Mouse (Mus musculus): ENCODE results near the gene Neu4. TPM values are rescaled to one million over a fixed set of nuclear protein-coding genes. Genes with fewer than 3 reads are reported as not detected.
"Not testable (repeated sequence)": the region's sequence is repeated elsewhere in the genome, so short reads cannot be mapped to it uniquely, and the experiment has no call there.

The Neu4 gene
- polyA plus RNA-seq (2017; shearing (Covaris generic)): under 1 TPM in 1 of 2 experiments, not detected in 1; 0.15 TPM

- no peak for ATAC-seq
Measured at GRCm38 (mm10) chr1:94020151-94020550, at the start of gene Neu4. Neu4 (plus strand) TSS chr1:94020451.

DNA sequence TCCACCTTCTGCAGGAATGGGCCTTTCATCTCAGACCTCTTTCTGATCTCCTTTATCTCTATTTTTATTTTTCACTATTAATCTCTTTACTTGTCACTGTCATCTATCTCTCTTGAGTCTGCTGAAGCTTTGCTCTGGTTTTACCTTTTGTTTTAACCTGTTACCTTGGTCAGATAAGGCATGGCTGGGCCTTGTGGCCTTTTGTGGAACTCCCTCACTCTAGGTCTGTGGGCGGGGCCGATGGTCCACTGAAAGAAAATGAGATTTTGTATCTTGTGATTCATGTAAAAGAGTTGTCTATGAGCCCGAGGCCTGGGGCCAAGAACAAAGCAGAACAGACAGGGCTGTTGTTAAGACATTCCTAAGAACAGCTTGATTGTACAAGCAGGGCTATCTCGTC is 49.5 kb upstream of the Neu4 start:
- not testable (repeated sequence) for ATAC-seq

DNA sequence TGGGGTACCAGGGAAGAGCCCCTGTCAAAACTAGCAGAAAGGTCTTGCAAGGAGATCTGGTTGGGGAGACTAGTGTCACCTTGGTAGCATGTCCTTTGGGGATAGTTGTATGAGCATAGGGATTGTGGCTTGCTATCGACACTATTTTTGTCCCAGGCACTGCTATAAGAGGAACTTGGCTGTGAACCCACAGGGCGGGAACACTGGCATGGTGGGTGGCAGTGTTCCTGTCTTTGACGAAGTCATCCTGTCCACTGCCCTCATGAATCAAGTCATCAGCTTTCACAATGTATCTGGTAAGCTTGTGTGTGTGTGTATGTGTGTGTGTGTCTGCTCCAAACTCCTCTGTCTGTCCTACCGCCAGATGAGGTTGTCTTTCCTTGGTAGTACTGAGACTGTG is 44.5 kb upstream of the Neu4 start:
- ATAC-seq: not testable (repeated sequence)

DNA sequence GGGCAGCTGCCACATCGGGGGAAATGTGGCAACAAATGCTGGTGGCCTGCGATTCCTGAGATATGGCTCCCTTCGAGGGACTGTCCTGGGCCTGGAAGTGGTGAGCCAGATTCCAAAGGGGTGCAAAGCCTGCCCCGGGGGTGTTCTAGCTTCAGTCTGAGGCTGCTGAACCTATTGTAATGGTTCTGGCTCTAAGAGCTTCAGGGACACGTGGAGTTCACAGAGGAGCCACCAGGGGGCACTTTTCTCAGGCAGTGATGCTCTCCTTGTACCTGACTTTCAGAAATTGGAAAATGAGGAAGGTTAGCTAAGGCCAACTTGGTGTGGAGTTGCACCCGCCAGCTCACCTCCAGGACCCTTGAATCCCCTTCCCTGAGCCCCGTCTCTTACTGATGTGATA is 42.0 kb upstream of the Neu4 start:
- peak; percentile 65 for ATAC-seq

- not testable (repeated sequence) for ATAC-seq
Measured at GRCm38 (mm10) chr1:93980932-93981331, 39.3 kb upstream of the Neu4 start.

DNA sequence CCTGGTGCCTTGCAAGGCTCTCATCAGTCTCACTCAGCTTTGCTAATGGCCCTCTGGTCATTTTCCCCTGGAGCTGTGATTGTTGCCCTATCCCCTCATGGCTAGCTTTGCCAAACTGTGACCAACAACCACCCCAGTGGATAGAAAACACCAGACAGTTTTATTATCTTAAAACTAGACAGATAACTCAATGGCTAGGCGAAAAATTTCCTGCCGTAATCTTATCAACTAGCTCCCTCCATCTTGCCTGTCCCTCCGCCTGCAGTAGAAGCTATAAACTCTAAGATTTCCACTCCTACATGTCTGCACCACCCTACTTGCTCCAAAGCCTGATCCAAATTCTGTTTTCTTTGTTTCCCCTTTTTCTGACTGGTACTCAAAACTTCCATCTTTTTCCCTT is 34.1 kb upstream of the Neu4 start:
- no peak for ATAC-seq

DNA sequence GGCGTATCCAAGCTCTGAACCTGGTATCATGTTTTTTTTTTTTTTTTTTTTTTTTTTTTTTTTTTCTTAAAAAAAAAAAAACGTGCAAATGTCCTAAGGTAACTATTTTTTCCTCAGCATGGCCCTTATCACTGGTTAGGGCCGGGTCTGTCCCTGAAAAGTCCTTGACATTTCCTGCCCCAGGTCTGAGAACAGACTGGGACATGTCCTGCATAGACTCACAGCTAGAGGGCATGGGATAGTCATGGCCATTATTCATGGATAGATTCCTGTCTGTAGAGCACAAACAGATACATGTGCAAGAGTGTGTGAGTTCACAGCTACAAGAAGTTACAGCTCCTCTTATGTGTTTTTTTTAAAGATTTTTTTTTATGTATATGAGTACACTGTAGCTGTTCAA is 31.5 kb upstream of the Neu4 start:
- no peak for ATAC-seq

DNA sequence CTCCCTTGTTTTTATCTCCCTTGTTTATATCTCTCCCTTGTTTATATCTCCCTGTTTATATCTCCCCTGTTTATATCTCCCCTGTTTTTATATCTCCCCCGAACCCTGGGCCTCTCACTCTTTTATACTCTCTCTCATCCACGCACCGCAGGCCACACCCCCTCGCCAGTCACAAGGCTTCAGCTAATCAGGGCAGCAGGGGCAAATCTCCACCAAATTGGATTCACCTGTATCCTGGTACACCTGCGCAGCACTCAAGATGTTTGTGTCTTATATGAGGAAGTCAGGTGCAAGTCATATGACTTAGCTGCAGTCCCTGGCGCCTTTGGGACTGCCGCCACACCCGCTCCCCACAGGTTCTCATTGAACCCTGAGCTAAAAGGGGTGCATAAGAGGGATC is 30.0 kb upstream of the Neu4 start, which contains the start of gene Gal3st2c:
Gene Gal3st2c (plus strand): TSS at position 301 of the 400 bp plus-strand sequence.
- ATAC-seq: not testable (repeated sequence)

GRCm38 (mm10) chr1:93991068-93991467 is 29.2 kb upstream of the Neu4 start:
- not testable (repeated sequence) for ATAC-seq

- not testable (repeated sequence) for ATAC-seq
Measured at GRCm38 (mm10) chr1:93991491-93991890, 28.8 kb upstream of the Neu4 start.

DNA sequence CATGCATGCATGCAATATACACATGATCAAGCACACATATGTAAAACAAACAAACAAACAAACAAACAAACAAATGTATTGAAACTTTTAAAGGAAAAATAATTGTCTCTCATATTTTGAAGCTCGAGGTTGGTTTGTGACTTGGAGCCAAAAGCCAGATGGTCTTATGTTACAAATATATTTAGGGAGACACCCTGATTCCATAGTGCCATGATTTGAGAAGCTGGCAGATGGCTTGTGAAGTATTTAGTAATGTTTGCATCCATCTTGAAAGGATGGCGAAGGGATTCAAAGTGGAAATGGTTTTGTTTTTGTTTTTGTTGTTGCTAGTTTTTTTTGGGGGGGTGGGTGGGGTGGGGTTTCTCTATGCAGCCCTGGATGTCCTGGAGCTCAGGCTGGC is 19.2 kb upstream of the Neu4 start:
- no peak for ATAC-seq

DNA sequence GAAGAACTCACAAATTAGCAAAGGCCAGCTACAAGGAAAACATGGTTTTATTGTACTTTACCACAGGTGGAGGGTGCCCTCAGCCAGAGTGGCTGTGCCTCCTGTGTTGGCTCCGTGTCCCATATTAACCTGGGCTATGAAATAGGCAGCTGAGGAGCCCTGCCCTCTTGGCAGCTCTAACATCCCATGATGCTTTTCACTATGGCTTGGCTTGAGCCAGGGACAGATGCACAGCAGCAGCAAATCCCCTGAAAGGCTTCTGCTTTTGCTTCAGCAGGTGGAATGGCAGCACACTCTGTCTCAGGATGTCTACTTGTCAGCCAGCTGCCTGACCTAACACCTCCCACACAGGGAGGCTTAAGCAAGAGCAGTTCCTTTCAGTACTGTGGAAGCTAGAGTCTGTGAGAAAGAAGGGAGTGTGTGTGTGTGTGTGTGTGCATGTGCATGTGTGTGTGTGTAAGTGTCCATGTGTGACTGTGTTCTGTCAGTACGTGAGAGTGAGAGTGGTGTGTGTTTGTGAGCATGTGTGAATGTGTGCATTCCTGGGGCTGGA is 14.2 kb upstream of the Neu4 start:
- not testable (repeated sequence) for ATAC-seq

- not testable (repeated sequence) for ATAC-seq
Measured at GRCm38 (mm10) chr1:94008826-94009225, 11.4 kb upstream of the Neu4 start.

DNA sequence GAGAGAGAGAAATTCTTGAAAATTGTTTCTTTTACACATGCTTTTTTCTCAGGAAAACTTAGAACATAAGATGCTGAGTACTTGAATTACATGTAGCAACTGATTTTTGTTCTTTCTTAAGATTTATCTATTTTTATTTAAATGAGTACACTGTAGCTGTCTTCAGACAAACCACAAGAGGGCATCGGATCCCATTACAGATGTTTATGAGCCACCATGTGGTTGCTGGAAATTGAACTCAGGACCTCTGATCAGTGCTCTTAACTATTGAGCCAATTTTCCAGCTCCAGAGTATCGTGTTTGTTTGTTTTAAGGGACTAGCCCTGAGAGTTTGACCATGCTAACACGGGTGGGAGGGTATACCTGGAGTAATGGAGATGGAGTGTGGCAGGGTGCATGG is 8.6 kb upstream of the Neu4 start:
- ATAC-seq: no peak

GRCm38 (mm10) chr1:94027506-94028108 is 7.4 kb downstream of the Neu4 start:
- no peak for ATAC-seq

DNA sequence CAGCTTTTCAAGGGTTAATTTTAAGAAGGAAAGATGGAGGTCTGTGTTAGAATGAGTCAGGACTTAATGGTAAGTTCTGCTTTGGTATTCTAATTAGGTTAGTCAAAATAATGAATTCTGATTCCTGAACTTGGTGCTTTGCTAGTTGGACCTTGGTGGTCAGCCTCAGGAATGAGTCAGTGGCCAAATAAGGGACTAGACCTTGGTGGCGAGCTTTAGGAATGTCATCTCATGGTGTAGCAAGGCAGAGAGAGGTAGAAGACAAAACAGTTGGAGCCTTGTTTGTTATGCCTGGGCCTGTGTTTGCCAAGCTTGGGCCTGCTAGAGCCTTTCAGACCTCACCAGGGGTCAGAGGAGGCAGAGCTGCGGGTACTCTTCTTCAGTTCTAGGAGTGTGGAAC is 8.5 kb downstream of the Neu4 start:
- no peak for ATAC-seq

DNA sequence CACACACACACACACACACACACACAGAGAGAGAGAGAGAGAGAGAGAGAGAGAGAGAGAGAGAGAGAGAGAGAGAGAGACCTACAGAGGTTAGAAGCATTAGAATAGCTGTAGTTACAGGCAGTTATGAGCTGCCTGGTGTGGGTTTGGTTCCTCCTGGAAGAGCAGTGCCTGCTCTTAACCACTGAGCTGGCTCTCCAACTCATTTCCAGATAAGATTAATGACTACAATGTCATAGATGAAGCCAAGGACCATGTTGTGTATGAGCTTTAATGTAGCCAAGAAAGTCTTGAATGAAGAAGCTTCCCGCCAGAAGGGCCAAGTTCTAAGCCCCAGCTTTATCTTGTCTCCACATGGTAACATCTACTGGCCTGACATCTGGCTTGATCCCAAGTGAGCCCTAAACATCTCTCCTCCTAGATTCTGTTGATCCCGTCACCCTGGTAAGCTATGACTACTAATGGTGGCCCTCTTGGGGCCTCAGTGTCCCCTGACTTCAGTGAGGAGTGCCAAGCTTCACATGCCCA is 12.9 kb downstream of the Neu4 start:
- ATAC-seq: no peak

DNA sequence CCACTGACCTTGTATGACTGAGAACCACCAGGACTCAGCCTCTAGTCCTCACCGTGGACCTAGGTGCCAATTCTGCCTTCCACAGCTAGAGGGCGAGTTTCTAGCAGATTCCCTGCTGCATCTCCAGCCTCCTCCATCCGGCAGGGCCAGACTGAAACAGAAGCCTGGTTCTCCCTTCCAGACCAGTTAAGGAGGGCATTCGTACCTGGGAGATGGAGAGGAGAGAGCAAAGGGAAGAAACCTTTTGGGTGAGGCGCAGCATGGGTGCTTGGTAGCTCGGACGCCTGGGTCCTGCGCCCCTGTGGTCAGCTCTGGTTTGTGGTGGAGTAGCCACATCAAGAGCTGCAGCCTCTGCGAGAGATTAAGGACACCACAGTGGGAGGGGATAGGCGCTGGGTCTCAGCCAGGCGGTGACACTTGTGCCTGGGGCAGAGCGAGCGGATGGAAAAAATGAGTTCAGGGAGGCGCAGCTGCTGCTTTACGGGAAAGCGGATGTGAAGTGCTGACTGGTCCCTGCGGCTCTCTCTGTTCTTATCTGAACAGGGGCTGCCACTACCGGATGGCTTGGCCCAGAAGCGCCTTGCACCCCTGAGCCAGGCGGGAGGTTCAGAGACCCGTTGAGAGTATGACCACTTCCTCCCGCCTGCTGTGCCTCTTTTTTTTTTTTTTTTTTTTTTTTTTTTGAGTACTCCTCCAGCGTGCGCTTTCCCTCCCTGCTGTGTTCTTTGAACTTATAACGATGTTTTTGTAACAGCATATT is 14.9 kb downstream of the Neu4 start:
- peak; percentile 90 for ATAC-seq

DNA sequence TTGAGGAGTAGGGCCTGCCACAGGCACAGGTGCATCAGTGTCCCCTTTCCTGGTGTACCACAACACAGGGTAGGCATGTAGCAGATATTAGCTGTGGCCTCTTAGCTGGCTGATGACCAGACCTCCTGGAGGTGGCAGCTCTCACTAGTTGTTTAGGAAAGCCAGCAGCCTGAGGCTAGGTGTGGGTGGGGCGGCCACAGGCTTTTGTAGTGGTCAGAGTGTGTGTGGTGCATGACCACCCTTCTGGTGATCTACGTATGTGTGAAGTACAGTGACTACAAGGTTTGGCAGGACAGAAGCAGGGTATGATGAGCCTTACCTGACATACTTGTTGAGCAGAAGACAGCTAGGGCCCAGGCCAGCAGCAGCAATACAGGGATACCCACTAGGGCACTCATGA is 20.1 kb downstream of the Neu4 start:
- ATAC-seq: no peak

DNA sequence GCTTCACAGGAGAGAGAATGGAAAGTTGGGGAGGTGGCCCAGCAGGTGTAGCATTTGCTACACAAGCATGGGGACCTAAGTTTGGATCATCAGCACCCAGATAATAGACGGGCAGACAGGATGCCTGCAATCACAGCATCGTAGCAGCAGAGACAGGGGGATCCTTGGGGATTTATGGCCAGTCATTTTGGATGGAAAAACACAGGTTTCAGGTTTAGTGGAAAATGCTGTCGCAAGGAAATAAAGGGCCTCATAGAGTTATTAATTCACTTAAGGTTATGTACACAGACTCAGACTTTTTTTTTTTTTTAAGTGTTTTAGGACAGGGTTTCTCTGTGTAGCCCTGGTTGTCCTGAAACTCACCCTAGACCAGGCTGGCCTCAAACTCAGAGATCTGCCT is 25.3 kb downstream of the Neu4 start:
- ATAC-seq: no peak

DNA sequence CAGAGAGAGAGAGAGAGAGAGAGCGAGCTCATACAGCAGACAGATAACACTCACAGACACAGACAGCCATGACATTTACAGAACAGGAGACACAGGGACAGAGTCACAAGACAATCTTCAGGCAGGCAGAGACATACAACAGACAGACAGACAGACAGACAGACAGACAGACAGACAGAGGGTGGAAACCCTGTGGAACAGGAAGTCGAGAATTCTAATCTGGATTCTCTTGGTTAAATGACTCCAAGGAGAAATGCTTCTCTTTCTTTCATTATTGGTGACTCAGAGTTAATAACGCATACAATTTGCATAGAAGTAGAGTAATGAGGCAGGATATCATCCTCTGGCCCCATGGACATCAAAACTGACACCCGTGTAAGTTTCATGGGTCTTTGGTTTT is 26.3 kb downstream of the Neu4 start:
- ATAC-seq: peak; percentile 38

- ATAC-seq: no peak
Measured at GRCm38 (mm10) chr1:94051104-94051503, 30.9 kb downstream of the Neu4 start.

- ATAC-seq: peak; percentile 55
Measured at GRCm38 (mm10) chr1:94052373-94052772, 32.1 kb downstream of the Neu4 start, which contains the start of gene Pdcd1. Pdcd1 (minus strand) TSS chr1:94052553.

Measured in activated CD4-positive, CD25-positive, alpha-beta regulatory T cell, adult 4 months (primary cell).